Mouse (Mus musculus): ENCODE measurements around the gene Tmc8.
"Not testable (repeated sequence)": the region's sequence is repeated elsewhere in the genome, so short reads cannot be mapped to it uniquely, and the experiment has no call there.

The Tmc8 gene

DNA sequence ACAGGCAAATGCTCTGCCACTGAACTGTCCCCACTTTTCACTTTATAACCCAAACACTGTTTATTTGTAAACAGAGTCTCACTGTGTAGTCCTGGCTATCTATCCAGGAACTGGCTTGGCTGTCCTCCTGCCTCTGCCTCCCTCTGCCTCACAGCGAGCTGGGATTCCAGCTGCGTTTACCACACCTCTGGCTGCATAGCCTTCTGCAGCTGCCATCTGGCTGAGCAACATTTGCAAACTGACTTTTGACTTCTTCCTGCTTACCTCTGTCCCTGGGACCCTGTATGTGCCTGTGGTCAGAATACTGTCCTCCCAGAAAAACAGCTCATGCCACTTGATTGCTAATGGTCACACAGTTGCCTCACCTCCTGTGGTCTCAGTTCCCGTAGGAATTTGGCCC, 45.5 kb downstream of the Tmc8 start:
- DNase-seq, result no peak

DNA sequence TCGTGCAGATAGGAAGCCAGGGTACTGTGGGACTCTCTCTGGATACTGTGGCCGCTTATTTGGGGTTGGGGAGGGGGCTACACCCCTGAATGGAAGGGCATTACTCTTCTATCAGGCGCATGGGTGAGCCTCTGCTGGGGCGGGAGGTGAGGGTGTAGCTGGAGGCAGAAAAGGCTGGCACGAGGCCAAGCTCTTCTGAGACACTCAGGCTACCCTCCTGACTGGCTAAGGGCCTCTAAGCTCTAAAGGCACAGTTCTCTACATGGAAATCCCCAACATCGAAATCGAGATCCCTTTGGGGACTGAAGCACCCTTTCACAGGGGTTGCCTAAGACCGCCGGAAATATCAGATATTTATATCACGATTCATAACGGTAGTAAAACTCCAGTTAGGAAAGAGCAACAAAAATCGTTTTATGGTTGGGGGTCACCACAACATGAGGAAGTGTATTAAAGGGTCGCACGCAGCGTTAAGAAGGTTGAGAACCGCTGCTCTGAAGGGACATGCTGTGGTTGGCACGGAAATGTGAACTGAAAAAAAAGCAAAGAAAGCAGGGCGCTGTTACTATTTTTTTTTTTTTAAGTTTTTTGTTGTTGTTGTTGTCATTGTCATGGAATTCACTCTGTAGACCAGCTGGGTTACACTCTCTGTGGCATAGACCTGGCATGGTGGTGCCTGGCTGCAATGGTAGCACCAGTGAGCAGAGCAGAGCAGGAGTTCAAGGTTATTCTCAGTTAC, 46.4 kb downstream of the Tmc8 start:
- peak; percentile 59 for DNase-seq

DNA sequence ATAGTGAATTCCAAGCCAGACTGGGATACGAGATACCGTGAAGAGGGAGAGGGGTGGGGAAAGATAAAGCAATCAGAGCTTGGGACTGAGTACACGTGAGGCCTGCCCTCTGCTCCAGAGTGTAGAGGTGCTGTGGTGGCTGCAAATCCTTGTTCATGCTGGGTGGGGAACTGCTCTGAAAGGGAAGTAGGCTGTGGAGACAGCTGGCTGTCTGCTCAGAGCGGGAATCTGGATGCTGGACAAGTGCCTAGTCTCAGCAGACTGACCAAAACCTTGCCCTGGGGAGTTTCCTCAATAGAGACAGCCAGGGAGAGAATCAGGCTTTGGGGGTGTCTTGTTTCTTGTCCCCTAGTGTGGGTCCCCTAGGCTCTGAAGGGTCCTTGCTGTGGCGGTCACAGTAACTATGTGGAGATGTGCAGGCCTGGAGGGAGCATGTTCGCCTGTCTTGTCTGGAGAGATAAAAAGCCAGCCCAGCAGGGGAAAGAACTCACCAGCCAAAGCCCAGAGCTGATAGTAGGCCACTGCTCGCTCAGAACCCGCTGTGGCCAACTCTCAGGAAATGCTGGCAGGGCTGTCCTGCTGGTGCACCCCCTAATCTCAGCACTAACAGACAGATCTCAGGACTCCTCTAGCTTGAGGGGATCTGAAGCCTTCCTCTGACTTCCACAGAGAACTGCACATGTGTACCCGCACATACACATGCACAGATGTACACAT, 47.2 kb downstream of the Tmc8 start:
- DNase-seq, result peak; percentile 64

DNA sequence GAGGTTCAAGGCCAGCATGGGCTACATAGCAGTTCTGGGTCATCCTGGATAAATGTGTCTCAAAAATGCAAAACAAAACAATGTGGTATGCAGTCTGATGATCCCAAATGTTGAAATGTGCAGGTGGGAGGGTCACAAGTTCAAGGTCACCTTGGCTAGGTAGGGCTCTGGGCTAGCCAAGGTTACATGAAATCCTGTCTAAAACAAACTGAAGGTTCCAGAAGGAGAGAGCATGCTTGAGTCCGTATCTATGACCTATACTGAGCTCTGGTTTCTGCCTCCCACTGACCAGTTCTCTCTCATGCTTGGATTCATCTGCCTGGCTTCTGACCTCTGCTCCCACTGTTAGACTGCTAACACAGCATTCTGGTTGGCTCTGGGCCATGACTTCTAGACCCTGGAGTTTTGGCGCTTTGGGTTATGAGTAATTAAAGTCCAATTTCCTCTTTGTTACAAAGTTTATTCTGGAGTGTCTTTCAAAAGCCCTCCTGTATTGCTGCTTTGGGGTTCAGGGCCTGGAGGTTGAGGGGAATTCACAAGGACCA, 47.9 kb downstream of the Tmc8 start:
- peak; percentile 70 for DNase-seq

DNA sequence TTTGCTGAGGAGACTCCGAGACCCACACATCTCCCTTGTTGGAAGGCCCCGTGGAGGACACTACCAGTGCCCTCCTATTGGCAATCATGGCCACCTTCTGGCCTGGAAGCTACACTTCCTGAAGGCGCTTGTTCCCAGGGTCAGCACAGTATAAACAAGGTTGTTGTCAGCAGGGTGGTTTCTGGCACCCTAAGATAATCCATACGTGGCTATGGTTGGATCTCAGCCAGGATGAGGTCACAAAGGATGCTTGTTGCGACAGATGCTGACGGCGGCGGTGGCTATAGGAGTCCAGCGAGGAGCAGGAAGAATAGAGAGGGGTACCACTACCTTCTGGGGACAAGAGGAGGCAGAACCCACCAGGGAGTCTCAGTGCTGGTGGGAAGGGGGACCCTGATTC, 48.5 kb downstream of the Tmc8 start:
- DNase-seq, result peak; percentile 56

DNA sequence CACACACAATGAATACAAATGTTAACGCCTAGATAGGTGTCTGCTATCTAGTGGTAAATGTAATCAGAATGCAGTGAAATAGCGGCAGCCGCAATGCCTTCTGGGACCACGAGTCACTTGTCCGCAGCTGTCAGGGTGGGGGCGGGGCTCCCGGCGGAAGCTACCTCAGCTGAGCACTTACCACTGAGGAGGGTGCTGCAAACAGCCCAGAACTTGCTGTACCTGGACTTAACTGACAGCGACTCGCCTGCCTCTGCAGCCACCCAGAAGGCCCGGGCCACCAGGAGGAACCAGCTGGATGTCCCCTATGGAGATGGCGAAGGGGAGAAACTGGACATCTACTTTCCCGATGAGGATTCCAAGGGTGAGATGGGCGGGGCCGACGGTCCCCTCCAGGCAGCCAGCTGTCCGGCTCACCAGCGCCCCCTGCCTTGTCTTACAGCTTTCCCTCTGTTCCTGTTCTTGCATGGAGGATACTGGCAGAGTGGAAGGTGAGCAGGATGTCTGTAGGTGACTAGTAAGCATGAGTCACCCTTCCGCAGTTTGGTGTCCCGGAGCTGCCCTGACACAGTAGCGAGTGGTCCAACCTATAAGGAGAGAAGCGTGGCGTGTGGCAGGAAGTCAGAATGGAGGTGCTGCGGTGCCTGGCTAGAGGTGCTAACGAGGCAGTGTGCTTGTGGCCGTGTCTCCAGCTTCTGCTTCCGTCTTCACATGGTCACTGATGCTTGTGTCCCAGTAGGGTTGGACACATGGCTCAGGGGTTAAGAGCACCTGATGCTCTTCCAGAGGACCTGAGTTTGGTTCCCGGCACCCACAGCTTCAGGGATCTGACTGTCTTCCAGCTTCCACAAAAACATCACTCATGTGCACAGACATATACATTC, 50.5 kb downstream of the Tmc8 start:
- DNase-seq, result peak; percentile 87

DNA sequence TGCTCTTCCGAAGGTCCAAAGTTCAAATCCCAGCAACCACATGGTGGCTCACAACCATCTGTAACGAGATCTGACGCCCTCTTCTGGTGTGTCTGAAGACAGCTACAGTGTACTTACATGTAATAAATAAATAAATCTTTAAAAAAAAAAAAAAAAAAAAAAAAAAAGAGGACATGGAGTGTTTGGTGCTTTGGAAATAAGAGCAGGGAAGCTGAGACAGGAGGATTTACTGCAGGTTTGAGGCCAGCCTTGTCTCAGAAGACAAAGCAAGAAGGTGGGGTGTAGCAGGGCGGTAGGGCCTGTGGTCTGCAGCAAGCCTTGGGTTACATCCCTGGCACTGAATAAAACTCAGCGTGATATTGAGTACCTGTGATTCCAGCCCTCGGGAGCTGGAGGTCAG, 51.6 kb downstream of the Tmc8 start:
- not testable (repeated sequence) for DNase-seq

DNA sequence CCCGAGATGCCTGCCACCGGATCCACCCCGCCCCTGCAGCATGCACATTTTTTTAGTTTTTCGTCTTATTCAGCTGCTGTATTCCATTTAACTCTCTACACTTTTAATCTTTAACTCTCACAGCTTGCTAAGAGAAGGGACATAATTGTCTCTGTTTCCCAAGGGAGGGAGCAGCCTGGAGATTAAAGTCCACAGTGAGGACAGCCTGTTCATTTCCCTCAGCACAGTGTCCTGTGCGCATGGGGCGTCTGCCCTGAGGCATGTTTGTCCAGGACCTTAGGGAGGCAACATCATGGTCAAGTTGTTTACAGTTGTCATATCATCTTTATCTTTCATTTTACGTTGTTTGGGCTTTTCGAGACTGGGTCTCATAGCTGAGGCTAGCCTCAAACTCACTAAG, 52.2 kb downstream of the Tmc8 start:
- DNase-seq, result no peak

DNA sequence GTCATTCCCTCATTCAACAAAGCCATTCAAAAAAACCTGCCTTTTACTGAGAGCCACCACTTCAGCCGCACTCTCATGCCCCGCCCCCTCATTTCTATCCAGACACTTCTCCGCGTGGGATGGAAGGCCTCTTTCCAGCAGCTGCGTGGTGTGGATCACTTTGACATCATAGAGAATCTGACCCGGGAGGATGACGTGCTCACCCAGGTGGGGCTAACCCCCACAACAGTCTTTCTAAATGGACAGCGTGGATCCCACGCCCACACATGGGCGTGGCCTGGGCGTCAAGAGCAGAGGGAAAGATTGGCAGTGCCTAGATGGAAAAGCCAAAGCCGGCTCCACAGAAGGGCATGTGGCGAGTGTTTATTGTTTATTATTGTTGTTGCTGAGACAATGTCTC, 54.4 kb downstream of the Tmc8 start:
- peak; percentile 71 for DNase-seq

DNA sequence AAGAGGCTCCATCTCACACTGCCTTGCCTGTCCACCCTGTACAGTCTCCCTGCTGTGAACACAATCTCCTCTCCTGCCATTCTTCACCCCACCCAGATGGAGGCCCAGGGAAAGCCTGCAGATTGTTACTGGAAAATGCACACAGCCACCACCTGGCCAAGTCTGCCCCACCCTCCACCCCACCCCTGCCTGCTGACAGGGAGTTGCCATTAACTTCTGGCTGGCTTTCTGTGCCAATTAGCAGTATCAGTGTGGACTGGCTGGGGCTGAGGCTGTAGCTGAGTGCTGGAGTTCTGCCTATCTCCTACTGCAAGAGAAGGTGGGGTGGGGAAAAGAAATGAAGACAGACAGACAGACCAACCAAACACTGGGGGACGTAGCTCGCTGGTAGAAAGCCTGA, 56.7 kb downstream of the Tmc8 start:
- no peak for DNase-seq

DNA sequence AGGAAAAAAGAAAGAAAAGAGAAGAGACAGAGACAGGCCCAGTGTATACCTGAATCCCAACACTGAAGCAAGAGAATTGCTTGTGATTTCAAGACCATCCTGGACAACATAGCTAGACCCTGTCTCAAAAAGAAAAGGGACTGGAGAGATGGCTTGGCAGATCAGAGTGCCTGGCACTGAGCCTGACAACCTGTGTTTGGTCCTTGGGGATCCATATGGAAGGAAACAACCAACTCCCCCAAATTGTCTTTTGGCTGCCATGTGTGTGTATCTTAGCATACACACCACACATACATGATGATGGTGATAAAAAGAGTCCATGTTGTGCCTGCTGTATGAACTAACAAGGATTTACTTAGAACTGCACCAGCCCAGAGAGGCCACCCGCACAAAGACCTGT, 57.1 kb downstream of the Tmc8 start:
- no peak for DNase-seq

DNA sequence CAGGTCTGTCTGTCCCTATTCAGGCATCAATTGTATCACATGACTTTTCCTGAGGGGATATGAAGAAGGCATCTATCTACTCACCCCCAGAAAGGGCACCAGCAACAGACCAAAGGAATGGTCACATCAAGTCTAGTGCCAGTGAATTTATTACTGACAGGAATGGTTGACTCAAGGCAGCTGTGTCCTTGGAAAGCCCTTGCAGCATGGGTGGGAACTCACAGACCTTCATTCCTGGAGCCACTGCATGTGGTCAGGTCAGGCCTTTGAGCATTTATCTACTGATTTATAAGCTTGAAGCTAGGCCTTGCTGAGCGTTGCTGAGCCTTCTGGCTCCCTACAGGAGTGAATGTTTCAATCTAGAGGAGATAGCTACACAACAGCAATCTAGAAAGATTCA, 59.0 kb downstream of the Tmc8 start:
- DNase-seq, result no peak
